Mouse (Mus musculus): ENCODE results near the gene Tmem63a.
A peak's percentile ranks its signal among the peaks of the same experiment; 100 is the strongest.

DNA sequence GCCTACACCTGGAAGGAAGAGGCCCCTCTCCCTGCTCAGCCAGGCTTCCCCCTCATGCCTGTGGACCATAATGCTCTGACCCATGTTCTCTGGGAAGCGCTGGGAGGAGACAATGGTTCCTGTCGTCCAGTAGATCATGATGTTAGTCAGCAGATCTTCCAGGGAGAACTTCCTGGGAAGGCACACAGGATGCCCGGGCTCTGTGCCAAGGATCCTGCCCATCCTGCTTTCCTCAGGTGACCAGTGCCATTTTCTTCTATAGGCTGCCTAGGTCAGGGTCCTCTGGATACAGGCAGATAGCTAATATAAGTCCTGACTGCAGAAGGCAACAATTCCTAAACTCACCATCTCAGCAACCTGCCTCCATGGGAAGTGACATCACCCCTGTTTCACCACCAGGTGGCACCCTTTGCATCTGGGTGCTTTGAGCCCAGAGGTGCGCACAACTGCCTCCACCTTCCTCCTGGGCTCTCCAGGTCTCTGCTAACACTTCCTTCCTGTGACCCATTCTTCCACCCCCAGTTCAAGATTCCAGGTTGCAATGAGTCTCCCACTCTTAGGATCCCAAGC is 34.1 kb downstream of the Tmem63a start:
- TF ChIP-seq POLR2A (IDR thresholded peaks at IDR 0.05; ENCODE audit: control insufficient read depth, low read depth, low read length) (no peak), CTCF (IDR thresholded peaks at IDR 0.05; ENCODE audit: control insufficient read depth, insufficient read depth, insufficient replicate concordance, low read depth, low read length) (peak; percentile 88; the same call in 1 of the 2 replicates)
